Mouse (Mus musculus): ENCODE results near the gene Gm5458. TPM values are rescaled to one million over a fixed set of nuclear protein-coding genes. Genes with fewer than 3 reads are reported as not detected.
"Not testable (repeated sequence)": the region's sequence is repeated elsewhere in the genome, so short reads cannot be mapped to it uniquely, and the experiment has no call there.

The Gm5458 gene
- not detected in 2 replicates for total RNA-seq (2012; rRNA removed)
- polyA plus RNA-seq (2012; ENCODE audit: insufficient read depth in 1 of 2, insufficient read length in 2 of 2, low read depth in 1 of 2, low replicate concordance in 2 of 2, missing spikeins in 1 of 2) = not detected

- DNase-seq (ENCODE audit: low read depth, low spot score) = not testable (repeated sequence)
Observed at GRCm38 (mm10) chr14:19602481-19602880, at the start of gene Gm5458. Gene Gm5458, minus strand, starts transcription at chr14:19602581.

GRCm38 (mm10) chr14:19646232-19646631, 43.9 kb upstream of the Gm5458 start:
- Histone ChIP-seq H3K27ac (ENCODE audit: control insufficient read depth, low read depth, low read length) (peak overlapping the region; percentile 59), H3K4me3 (ENCODE audit: control insufficient read depth in 1 of 2, insufficient read depth in 1 of 2, low read depth in 2 of 2, low read length in 2 of 2) (peak overlapping the region; percentile 40 to 69), H3K9me3 (replicated peaks; ENCODE audit: insufficient read depth, low read length) (no peaks in the 10 kb centered on the region), H3K36me3 (ENCODE audit: control insufficient read depth in 1 of 2, insufficient read depth in 2 of 2, low read length in 2 of 2) (no peaks in the 10 kb centered on the region; a peak in 1 of 4 replicates), H3K79me2 (ENCODE audit: control insufficient read depth, insufficient read depth, low read length, poor library complexity) (no peaks in the 10 kb centered on the region), H3K27me3 (ENCODE audit: control insufficient read depth in 1 of 2, insufficient read depth in 2 of 2, low read length in 2 of 2) (no peaks in the 10 kb centered on the region), H3K4me1 (ENCODE audit: control insufficient read depth in 1 of 2, insufficient read depth in 2 of 2, low read length in 2 of 2) (peaks cover 2 to 4% of the 10 kb centered on the region in 2 experiments), H3K9ac (ENCODE audit: control insufficient read depth, low read depth, low read length, poor library complexity, severe bottlenecking) (no peak overlapping the region)
- peak; percentile 46 for DNase-seq (ENCODE audit: low read depth, low spot score)
- no peak for TF ChIP-seq MAZ (IDR thresholded peaks at IDR 0.05; ENCODE audit: low read depth, low read length)
- no peak for TF ChIP-seq ELF1 (IDR thresholded peaks at IDR 0.05; ENCODE audit: low read depth, low read length)
- peak; percentile 53 to 80 for TF ChIP-seq EP300 (IDR thresholded peaks at IDR 0.05; ENCODE audit: low read depth in 1 of 2, low read length in 2 of 2)
- 0 out of 2 replicates have a peak, but pooled peaks have one; percentile 12 for TF ChIP-seq MYB (IDR thresholded peaks at IDR 0.05; ENCODE audit: low read depth, low read length)
- TF ChIP-seq MAFK (IDR thresholded peaks at IDR 0.05; ENCODE audit: borderline replicate concordance, low read depth, low read length) = no peak
- peak; percentile 59 for TF ChIP-seq GATA1 (IDR thresholded peaks at IDR 0.05; ENCODE audit: low read depth, low read length)
- no peak for TF ChIP-seq BHLHE40 (IDR thresholded peaks at IDR 0.05; ENCODE audit: borderline replicate concordance, low read depth, low read length)
- no peak for TF ChIP-seq RCOR1 (IDR thresholded peaks at IDR 0.05; ENCODE audit: low read depth, low read length)
- peak; percentile 20; the same call in 1 of the 2 replicates for TF ChIP-seq ETS1 (IDR thresholded peaks at IDR 0.05; ENCODE audit: low read depth, low read length)
- TF ChIP-seq TCF12 (IDR thresholded peaks at IDR 0.05; ENCODE audit: low read depth, low read length) = peak; percentile 59; the same call in 1 of the 2 replicates

More at GRCm38 (mm10) chr14:19602481-19602880, at the start of gene Gm5458:
- not testable (repeated sequence) for H3K27ac ChIP-seq (ENCODE audit: control insufficient read depth, low read depth, low read length); H3K4me1 ChIP-seq (ENCODE audit: control insufficient read depth in 1 of 2, insufficient read depth in 2 of 2, low read length in 2 of 2); H3K27me3 ChIP-seq (ENCODE audit: control insufficient read depth in 1 of 2, insufficient read depth in 2 of 2, low read length in 2 of 2); H3K4me3 ChIP-seq (ENCODE audit: control insufficient read depth in 1 of 2, insufficient read depth in 1 of 2, low read depth in 2 of 2, low read length in 2 of 2); H3K36me3 ChIP-seq (ENCODE audit: control insufficient read depth in 1 of 2, insufficient read depth in 2 of 2, low read length in 2 of 2); H3K79me2 ChIP-seq (ENCODE audit: control insufficient read depth, insufficient read depth, low read length, poor library complexity); H3K9me3 ChIP-seq (replicated peaks; ENCODE audit: insufficient read depth, low read length); H3K9ac ChIP-seq (ENCODE audit: control insufficient read depth, low read depth, low read length, poor library complexity, severe bottlenecking)

- H3K79me2 ChIP-seq (ENCODE audit: control insufficient read depth, insufficient read depth, low read length, poor library complexity); H3K9ac ChIP-seq (ENCODE audit: control insufficient read depth, low read depth, low read length, poor library complexity, severe bottlenecking); DNase-seq (ENCODE audit: low read depth, low spot score); H3K4me1 ChIP-seq (ENCODE audit: control insufficient read depth in 1 of 2, insufficient read depth in 2 of 2, low read length in 2 of 2); H3K27ac ChIP-seq (ENCODE audit: control insufficient read depth, low read depth, low read length); H3K27me3 ChIP-seq (ENCODE audit: control insufficient read depth in 1 of 2, insufficient read depth in 2 of 2, low read length in 2 of 2); H3K9me3 ChIP-seq (replicated peaks; ENCODE audit: insufficient read depth, low read length); H3K36me3 ChIP-seq (ENCODE audit: control insufficient read depth in 1 of 2, insufficient read depth in 2 of 2, low read length in 2 of 2); H3K4me3 ChIP-seq (ENCODE audit: control insufficient read depth in 1 of 2, insufficient read depth in 1 of 2, low read depth in 2 of 2, low read length in 2 of 2): not testable (repeated sequence)
Observed at GRCm38 (mm10) chr14:19584804-19585667, 17.3 kb downstream of the Gm5458 start, which contains the start of gene Gm2237. Gene Gm2237, minus strand, starts transcription at chr14:19585135.

GRCm38 (mm10) chr14:19549863-19550262, 52.5 kb downstream of the Gm5458 start, which contains the start of gene Gm2244:
Gene Gm2244, minus strand, starts transcription at chr14:19549963.
- not testable (repeated sequence) for H3K4me1 ChIP-seq (ENCODE audit: control insufficient read depth in 1 of 2, insufficient read depth in 2 of 2, low read length in 2 of 2); H3K27ac ChIP-seq (ENCODE audit: control insufficient read depth, low read depth, low read length); H3K27me3 ChIP-seq (ENCODE audit: control insufficient read depth in 1 of 2, insufficient read depth in 2 of 2, low read length in 2 of 2); H3K79me2 ChIP-seq (ENCODE audit: control insufficient read depth, insufficient read depth, low read length, poor library complexity); H3K36me3 ChIP-seq (ENCODE audit: control insufficient read depth in 1 of 2, insufficient read depth in 2 of 2, low read length in 2 of 2); H3K9me3 ChIP-seq (replicated peaks; ENCODE audit: insufficient read depth, low read length); DNase-seq (ENCODE audit: low read depth, low spot score); H3K4me3 ChIP-seq (ENCODE audit: control insufficient read depth in 1 of 2, insufficient read depth in 1 of 2, low read depth in 2 of 2, low read length in 2 of 2); H3K9ac ChIP-seq (ENCODE audit: control insufficient read depth, low read depth, low read length, poor library complexity, severe bottlenecking)
